Mouse (Mus musculus): ENCODE measurements at regions not wholly inside any gene's neighbourhood (a gene's known extent, or its start where the extent isn't known, plus 50 kb on each side); places are given as distances from the start of the nearest gene placed in this dataset.

- no peaks in the 10 kb centered on the region for H3K27me3 ChIP-seq (ENCODE audit: insufficient read depth, low read length)
- no peak for TF ChIP-seq POU5F1 (IDR thresholded peaks at IDR 0.05; ENCODE audit: borderline replicate concordance, low read length)
- TF ChIP-seq CTCF (conservative IDR thresholded peaks at IDR 0.05; ENCODE audit: low read length): no peak
- TF ChIP-seq NANOG (IDR thresholded peaks at IDR 0.05; ENCODE audit: borderline replicate concordance, low read length): no peak
- peaks cover 18% of the 10 kb centered on the region for H3K9me3 ChIP-seq (ENCODE audit: low read length)
- H3K4me1 ChIP-seq (replicated peaks; ENCODE audit: low read depth, low read length): no peaks in the 10 kb centered on the region
- no peak overlapping the region for H3K4me3 ChIP-seq (replicated peaks; ENCODE audit: low read length)
- no peaks in the 10 kb centered on the region for H3K36me3 ChIP-seq (ENCODE audit: insufficient read depth, low read length)
Measured at GRCm38 (mm10) chr12:59834809-59835208, 615.3 kb upstream of the Fbxo33 start.

- H3K4me1 ChIP-seq (replicated peaks; ENCODE audit: low read depth, low read length): no peaks in the 10 kb centered on the region
- no peaks in the 10 kb centered on the region for H3K27me3 ChIP-seq (ENCODE audit: insufficient read depth, low read length)
- H3K36me3 ChIP-seq (ENCODE audit: insufficient read depth, low read length): no peaks in the 10 kb centered on the region
- no peak for TF ChIP-seq CTCF (conservative IDR thresholded peaks at IDR 0.05; ENCODE audit: low read length)
- TF ChIP-seq POU5F1 (IDR thresholded peaks at IDR 0.05; ENCODE audit: borderline replicate concordance, low read length): no peak
- TF ChIP-seq NANOG (IDR thresholded peaks at IDR 0.05; ENCODE audit: borderline replicate concordance, low read length): no peak
- no peaks in the 10 kb centered on the region; the same call in 1 of the 2 replicates for H3K9me3 ChIP-seq (ENCODE audit: low read length)
- H3K4me3 ChIP-seq (replicated peaks; ENCODE audit: low read length): no peak overlapping the region
Measured at GRCm38 (mm10) chr12:59822918-59823317, 603.4 kb upstream of the Fbxo33 start.

- Histone ChIP-seq H3K36me3 (ENCODE audit: insufficient read depth, low read length) (no peaks in the 10 kb centered on the region), H3K9me3 (ENCODE audit: low read length) (no peaks in the 10 kb centered on the region), H3K4me1 (replicated peaks; ENCODE audit: low read depth, low read length) (no peaks in the 10 kb centered on the region), H3K4me3 (replicated peaks; ENCODE audit: low read length) (no peak overlapping the region), H3K27me3 (ENCODE audit: insufficient read depth, low read length) (no peaks in the 10 kb centered on the region)
- no peak for TF ChIP-seq CTCF (conservative IDR thresholded peaks at IDR 0.05; ENCODE audit: low read length)
- TF ChIP-seq NANOG (IDR thresholded peaks at IDR 0.05; ENCODE audit: borderline replicate concordance, low read length): no peak
- no peak for TF ChIP-seq POU5F1 (IDR thresholded peaks at IDR 0.05; ENCODE audit: borderline replicate concordance, low read length)
Measured at GRCm38 (mm10) chr12:59822435-59822834, 602.9 kb upstream of the Fbxo33 start.

GRCm38 (mm10) chr12:59821698-59822097 lies 602.2 kb upstream of the Fbxo33 start:
- Histone ChIP-seq H3K36me3 (ENCODE audit: insufficient read depth, low read length) (no peaks in the 10 kb centered on the region), H3K4me1 (replicated peaks; ENCODE audit: low read depth, low read length) (no peaks in the 10 kb centered on the region), H3K4me3 (replicated peaks; ENCODE audit: low read length) (no peak overlapping the region), H3K27me3 (ENCODE audit: insufficient read depth, low read length) (no peaks in the 10 kb centered on the region), H3K9me3 (ENCODE audit: low read length) (no peaks in the 10 kb centered on the region)
- TF ChIP-seq POU5F1 (IDR thresholded peaks at IDR 0.05; ENCODE audit: borderline replicate concordance, low read length) (no peak), CTCF (conservative IDR thresholded peaks at IDR 0.05; ENCODE audit: low read length) (no peak), NANOG (IDR thresholded peaks at IDR 0.05; ENCODE audit: borderline replicate concordance, low read length) (no peak)

- H3K9me3 ChIP-seq (ENCODE audit: low read length): no peaks in the 10 kb centered on the region
- TF ChIP-seq POU5F1 (IDR thresholded peaks at IDR 0.05; ENCODE audit: borderline replicate concordance, low read length): no peak
- no peak for TF ChIP-seq NANOG (IDR thresholded peaks at IDR 0.05; ENCODE audit: borderline replicate concordance, low read length)
- TF ChIP-seq CTCF (conservative IDR thresholded peaks at IDR 0.05; ENCODE audit: low read length): no peak
Measured at GRCm38 (mm10) chr12:59815965-59816364, 596.4 kb upstream of the Fbxo33 start.

GRCm38 (mm10) chr12:59814356-59814755 lies 594.8 kb upstream of the Fbxo33 start:
- no peaks in the 10 kb centered on the region for H3K36me3 ChIP-seq (ENCODE audit: insufficient read depth, low read length)
- no peaks in the 10 kb centered on the region for H3K4me1 ChIP-seq (replicated peaks; ENCODE audit: low read depth, low read length)
- no peaks in the 10 kb centered on the region for H3K9me3 ChIP-seq (ENCODE audit: low read length)
- TF ChIP-seq CTCF (conservative IDR thresholded peaks at IDR 0.05; ENCODE audit: low read length) (no peak), NANOG (IDR thresholded peaks at IDR 0.05; ENCODE audit: borderline replicate concordance, low read length) (no peak), POU5F1 (IDR thresholded peaks at IDR 0.05; ENCODE audit: borderline replicate concordance, low read length) (no peak)
- H3K4me3 ChIP-seq (replicated peaks; ENCODE audit: low read length): no peak overlapping the region
- H3K27me3 ChIP-seq (ENCODE audit: insufficient read depth, low read length): no peaks in the 10 kb centered on the region

More at GRCm38 (mm10) chr12:59815965-59816364, 596.4 kb upstream of the Fbxo33 start:
- Histone ChIP-seq H3K36me3 (ENCODE audit: insufficient read depth, low read length) (no peaks in the 10 kb centered on the region), H3K27me3 (ENCODE audit: insufficient read depth, low read length) (no peaks in the 10 kb centered on the region), H3K4me1 (replicated peaks; ENCODE audit: low read depth, low read length) (no peaks in the 10 kb centered on the region), H3K4me3 (replicated peaks; ENCODE audit: low read length) (no peak overlapping the region)

- Histone ChIP-seq H3K27me3 (ENCODE audit: insufficient read depth, low read length) (no peaks in the 10 kb centered on the region), H3K4me1 (replicated peaks; ENCODE audit: low read depth, low read length) (no peaks in the 10 kb centered on the region), H3K36me3 (ENCODE audit: insufficient read depth, low read length) (no peaks in the 10 kb centered on the region), H3K9me3 (ENCODE audit: low read length) (no peaks in the 10 kb centered on the region), H3K4me3 (replicated peaks; ENCODE audit: low read length) (no peak overlapping the region)
- no peak for TF ChIP-seq POU5F1 (IDR thresholded peaks at IDR 0.05; ENCODE audit: borderline replicate concordance, low read length)
- no peak for TF ChIP-seq CTCF (conservative IDR thresholded peaks at IDR 0.05; ENCODE audit: low read length)
- TF ChIP-seq NANOG (IDR thresholded peaks at IDR 0.05; ENCODE audit: borderline replicate concordance, low read length): no peak
Measured at GRCm38 (mm10) chr12:59809224-59809623, 589.7 kb upstream of the Fbxo33 start.

- H3K4me1 ChIP-seq (replicated peaks; ENCODE audit: low read depth, low read length): no peaks in the 10 kb centered on the region
- no peak for TF ChIP-seq POU5F1 (IDR thresholded peaks at IDR 0.05; ENCODE audit: borderline replicate concordance, low read length)
- no peak for TF ChIP-seq CTCF (conservative IDR thresholded peaks at IDR 0.05; ENCODE audit: low read length)
- TF ChIP-seq NANOG (IDR thresholded peaks at IDR 0.05; ENCODE audit: borderline replicate concordance, low read length): no peak
Measured at GRCm38 (mm10) chr12:59798051-59798450, 578.5 kb upstream of the Fbxo33 start.

GRCm38 (mm10) chr12:59791473-59791872 lies 571.9 kb upstream of the Fbxo33 start:
- H3K4me1 ChIP-seq (replicated peaks; ENCODE audit: low read depth, low read length): no peaks in the 10 kb centered on the region
- no peak overlapping the region for H3K4me3 ChIP-seq (replicated peaks; ENCODE audit: low read length)
- H3K36me3 ChIP-seq (ENCODE audit: insufficient read depth, low read length): no peaks in the 10 kb centered on the region
- no peaks in the 10 kb centered on the region for H3K9me3 ChIP-seq (ENCODE audit: low read length)
- TF ChIP-seq CTCF (conservative IDR thresholded peaks at IDR 0.05; ENCODE audit: low read length) (peak; percentile 68), NANOG (IDR thresholded peaks at IDR 0.05; ENCODE audit: borderline replicate concordance, low read length) (no peak), POU5F1 (IDR thresholded peaks at IDR 0.05; ENCODE audit: borderline replicate concordance, low read length) (no peak)
- H3K27me3 ChIP-seq (ENCODE audit: insufficient read depth, low read length): no peaks in the 10 kb centered on the region

More at GRCm38 (mm10) chr12:59798051-59798450, 578.5 kb upstream of the Fbxo33 start:
- H3K9me3 ChIP-seq (ENCODE audit: low read length): no peaks in the 10 kb centered on the region
- H3K4me3 ChIP-seq (replicated peaks; ENCODE audit: low read length): no peak overlapping the region
- H3K27me3 ChIP-seq (ENCODE audit: insufficient read depth, low read length): no peaks in the 10 kb centered on the region
- H3K36me3 ChIP-seq (ENCODE audit: insufficient read depth, low read length): no peaks in the 10 kb centered on the region

Data from E14TG2a.4 (cell line).